Mouse (Mus musculus) G1E (cell line): ENCODE data around the gene Srf. TPM values are rescaled to one million over a fixed set of nuclear protein-coding genes. Genes with fewer than 3 reads are reported as not detected.

Source experiments
- ATAC-seq: 2 replicates; pipeline ENCODE4 v1.8.0; 2016; ENCODE audit warnings: mild to moderate bottlenecking; ENCODE audit not compliant: insufficient number of reproducible peaks, poor library complexity, low FRiP score, severe bottlenecking; ENCODE audit errors: extremely low read depth
- DNase-seq: peaks from one replicate; pipeline ENCODE4 v3.0.0; 2012; ENCODE audit warnings: low spot score
- H3K27me3 ChIP-seq: 2 replicates; pipeline ENCODE4 v1.6.1; 2012; ENCODE audit warnings: mild to moderate bottlenecking, low read length, inconsistent platforms; ENCODE audit not compliant: insufficient read depth
- H3K36me3 ChIP-seq: replicated peaks from 2 replicates; pipeline ENCODE3; 2012; ENCODE audit warnings: mild to moderate bottlenecking, inconsistent platforms
- H3K4me1 ChIP-seq: 2 replicates; pipeline ENCODE4 v1.6.1; 2012; ENCODE audit warnings: low read depth, low read length, inconsistent platforms, mixed read lengths; ENCODE audit not compliant: insufficient read depth
- H3K4me3 ChIP-seq: 2 replicates; pipeline ENCODE4 v1.5.1; 2012; ENCODE audit warnings: low read depth, mild to moderate bottlenecking, inconsistent platforms, low read length, moderate library complexity, mixed read lengths
- H3K9me3 ChIP-seq: replicated peaks from 2 replicates; pipeline ENCODE4 v1.6.1; 2012; ENCODE audit warnings: inconsistent platforms
- CTCF ChIP-seq: IDR thresholded peaks from 2 replicates; pipeline ENCODE4 v1.5.1; 2012; ENCODE audit warnings: low read depth, low read length, inconsistent platforms, mixed read lengths
- GATA1 ChIP-seq: IDR thresholded peaks from 2 replicates; pipeline ENCODE4 v1.6.1; 2012; ENCODE audit warnings: borderline replicate concordance, low read length, inconsistent platforms, mixed read lengths
- GATA2 ChIP-seq: IDR thresholded peaks from 2 replicates; pipeline ENCODE4 v1.6.1; 2012; ENCODE audit warnings: low read depth, low read length, inconsistent platforms, borderline replicate concordance
- POLR2AphosphoS5 ChIP-seq: IDR thresholded peaks from 2 replicates; pipeline ENCODE4 v1.6.1; 2012; ENCODE audit warnings: low read depth, low read length, inconsistent platforms; ENCODE audit not compliant: insufficient replicate concordance
- TAL1 ChIP-seq: conservative IDR thresholded peaks from 2 replicates; pipeline ENCODE4 v1.6.1; 2012; ENCODE audit warnings: low read depth, low read length, inconsistent platforms, mixed read lengths
- polyA plus RNA-seq: library from polyadenylated mRNA; stranded (reverse); fragments of >175 nt; gene quantifications from 2 replicates; pipeline ENCODE4 v1.2.3, GENCODE M21; 2012
- total RNA-seq, 2 experiments: library from RNA; stranded (forward) in 1 of 2; stranded (reverse) in 1 of 2; fragments of 200-1000 nt in 1 of 2; fragments of >200 nt in 1 of 2; fragmentation: Nextera tagmentation in 1 of 2; gene quantifications; 2 replicates each; pipeline ENCODE4 v1.2.3; 2014 to 2017

The Srf gene
- total and polyA plus RNA-seq, 3 experiments = 18.4 to 113 (median 52.7) TPM

GRCm38 (mm10) chr17:46549642-46550041 lies 6.3 kb downstream of the Srf start:
- DNase-seq = no peak
- H3K36me3 ChIP-seq = peaks cover 80% of the 10 kb centered on the region
- H3K9me3 ChIP-seq = no peaks in the 10 kb centered on the region
- TF ChIP-seq TAL1 = no peak
- TF ChIP-seq GATA1 = no peak
- TF ChIP-seq CTCF = no peak
- no peak for TF ChIP-seq POLR2AphosphoS5
- H3K4me1 ChIP-seq = peaks cover 70% of the 10 kb centered on the region
- H3K27me3 ChIP-seq = peaks cover 7% of the 10 kb centered on the region; the same call in 1 of the 2 replicates
- ATAC-seq = no peak
- H3K4me3 ChIP-seq = no peak overlapping the region

GRCm38 (mm10) chr17:46549193-46549592 lies 6.8 kb downstream of the Srf start:
- Histone ChIP-seq H3K27me3 (peaks cover 7% of the 10 kb centered on the region; the same call in 1 of the 2 replicates), H3K36me3 (peaks cover 80% of the 10 kb centered on the region), H3K4me1 (peaks cover 65% of the 10 kb centered on the region), H3K9me3 (no peaks in the 10 kb centered on the region), H3K4me3 (no peak overlapping the region)
- ATAC-seq (no peak), DNase-seq (peak; percentile 74)
- TF ChIP-seq GATA2 (no peak), CTCF (peak; percentile 62), GATA1 (no peak), TAL1 (no peak), POLR2AphosphoS5 (no peak)

GRCm38 (mm10) chr17:46548741-46549140 lies 7.2 kb downstream of the Srf start:
- Histone ChIP-seq H3K27me3 (peaks cover 7% of the 10 kb centered on the region; the same call in 1 of the 2 replicates), H3K4me3 (peak overlapping the region; percentile 21; the same call in 1 of the 2 replicates), H3K4me1 (peaks cover 61% of the 10 kb centered on the region), H3K9me3 (no peaks in the 10 kb centered on the region), H3K36me3 (peaks cover 77% of the 10 kb centered on the region)
- ATAC-seq = no peak
- DNase-seq = no peak
- TF ChIP-seq GATA1 = no peak
- no peak for TF ChIP-seq GATA2
- no peak for TF ChIP-seq POLR2AphosphoS5
- TF ChIP-seq TAL1 = no peak
- TF ChIP-seq CTCF = no peak

- H3K4me1 ChIP-seq = peaks cover 52% of the 10 kb centered on the region
- no peak for ATAC-seq
- no peaks in the 10 kb centered on the region for H3K9me3 ChIP-seq
- TF ChIP-seq GATA1 (no peak), GATA2 (no peak), TAL1 (no peak), POLR2AphosphoS5 (no peak), CTCF (no peak)
- no peak overlapping the region; the same call in 1 of the 2 replicates for H3K4me3 ChIP-seq
- peaks cover 13% of the 10 kb centered on the region; the same call in 1 of the 2 replicates for H3K27me3 ChIP-seq
- peak; percentile 24 for DNase-seq
- H3K36me3 ChIP-seq = peaks cover 69% of the 10 kb centered on the region
Observed at GRCm38 (mm10) chr17:46547923-46548322, 8.1 kb downstream of the Srf start.

- Histone ChIP-seq H3K36me3 (peaks cover 60% of the 10 kb centered on the region), H3K4me3 (peak overlapping the region; percentile 49; the same call in 1 of the 2 replicates), H3K9me3 (no peaks in the 10 kb centered on the region), H3K27me3 (peaks cover 13% of the 10 kb centered on the region; the same call in 1 of the 2 replicates), H3K4me1 (peaks cover 45% of the 10 kb centered on the region)
- TF ChIP-seq CTCF (no peak), GATA2 (no peak), TAL1 (no peak), GATA1 (no peak), POLR2AphosphoS5 (no peak)
- peak; percentile 58 for DNase-seq
- no peak for ATAC-seq
Observed at GRCm38 (mm10) chr17:46546995-46547394, 9.0 kb downstream of the Srf start.

- H3K27me3 ChIP-seq = peaks cover 14% of the 10 kb centered on the region; the same call in 1 of the 2 replicates
- H3K4me3 ChIP-seq = peak overlapping the region; percentile 68; the same call in 1 of the 2 replicates
- ATAC-seq = no peak
Observed at GRCm38 (mm10) chr17:46546591-46546990, 9.4 kb downstream of the Srf start.

More at GRCm38 (mm10) chr17:46546591-46546990, 9.4 kb downstream of the Srf start:
- H3K36me3 ChIP-seq = peaks cover 56% of the 10 kb centered on the region
- H3K4me1 ChIP-seq = peaks cover 45% of the 10 kb centered on the region
- H3K9me3 ChIP-seq = no peaks in the 10 kb centered on the region
- DNase-seq = no peak
- TF ChIP-seq GATA1 (no peak), GATA2 (no peak), TAL1 (no peak), POLR2AphosphoS5 (no peak), CTCF (no peak)
